Mouse (Mus musculus): ENCODE measurements at regions not wholly inside any gene's neighbourhood (a gene's known extent, or its start where the extent isn't known, plus 50 kb on each side); places are given as distances from the start of the nearest gene placed in this dataset.
A peak's percentile ranks its signal among the peaks of the same experiment; 100 is the strongest.

- no peak for DNase-seq (ENCODE audit: low read depth, low spot score)
These were observed 201.5 kb downstream of the Cog6 start for GRCm38 (mm10) chr3:52815497-52815896.

- no peak for DNase-seq (ENCODE audit: low read depth, low spot score)
These were observed 214.7 kb downstream of the Cog6 start for GRCm38 (mm10) chr3:52802324-52802723.

GRCm38 (mm10) chr3:52801446-52801845 is 215.6 kb downstream of the Cog6 start:
- no peak for DNase-seq (ENCODE audit: low read depth, low spot score)

GRCm38 (mm10) chr3:52800673-52801072 is 216.4 kb downstream of the Cog6 start:
- no peak for DNase-seq (ENCODE audit: low read depth, low spot score)

- DNase-seq (ENCODE audit: low read depth, low spot score) = peak; percentile 10
These were observed 219.2 kb downstream of the Cog6 start for GRCm38 (mm10) chr3:52797801-52798200.

- no peak for DNase-seq (ENCODE audit: low read depth, low spot score)
These were observed 219.9 kb downstream of the Cog6 start for GRCm38 (mm10) chr3:52797164-52797563.

- DNase-seq (ENCODE audit: low read depth, low spot score) = no peak
These were observed 222.8 kb downstream of the Cog6 start for GRCm38 (mm10) chr3:52794218-52794617.

- peak; percentile 34 for DNase-seq (ENCODE audit: low read depth, low spot score)
These were observed 224.2 kb downstream of the Cog6 start for GRCm38 (mm10) chr3:52792801-52793200.

GRCm38 (mm10) chr3:52792121-52792520 is 224.9 kb downstream of the Cog6 start:
- DNase-seq (ENCODE audit: low read depth, low spot score) = no peak

- DNase-seq (ENCODE audit: low read depth, low spot score) = no peak
These were observed 226.1 kb downstream of the Cog6 start for GRCm38 (mm10) chr3:52790942-52791341.

- DNase-seq (ENCODE audit: low read depth, low spot score) = no peak
These were observed 228.9 kb downstream of the Cog6 start for GRCm38 (mm10) chr3:52787964-52788760.

GRCm38 (mm10) chr3:52785595-52785994 is 231.4 kb downstream of the Cog6 start:
- no peak for DNase-seq (ENCODE audit: low read depth, low spot score)

- DNase-seq (ENCODE audit: low read depth, low spot score) = no peak
These were observed 232.6 kb downstream of the Cog6 start for GRCm38 (mm10) chr3:52784476-52784875.

GRCm38 (mm10) chr3:52782576-52782975 is 234.5 kb downstream of the Cog6 start:
- no peak for DNase-seq (ENCODE audit: low read depth, low spot score)

- DNase-seq (ENCODE audit: low read depth, low spot score) = no peak
These were observed 235.5 kb downstream of the Cog6 start for GRCm38 (mm10) chr3:52781521-52781920.

GRCm38 (mm10) chr3:52780356-52780755 is 236.7 kb downstream of the Cog6 start:
- peak; percentile 61 for DNase-seq (ENCODE audit: low read depth, low spot score)

GRCm38 (mm10) chr3:52775875-52776274 is 241.2 kb downstream of the Cog6 start:
- no peak for DNase-seq (ENCODE audit: low read depth, low spot score)

GRCm38 (mm10) chr3:52775156-52775555 is 241.9 kb downstream of the Cog6 start:
- no peak for DNase-seq (ENCODE audit: low read depth, low spot score)

- no peak for DNase-seq (ENCODE audit: low read depth, low spot score)
These were observed 242.3 kb downstream of the Cog6 start for GRCm38 (mm10) chr3:52774734-52775133.

GRCm38 (mm10) chr3:52767276-52767675 is 249.8 kb downstream of the Cog6 start:
- peak; percentile 20 for DNase-seq (ENCODE audit: low read depth, low spot score)

GRCm38 (mm10) chr3:52766841-52767240 is 250.2 kb downstream of the Cog6 start:
- DNase-seq (ENCODE audit: low read depth, low spot score) = no peak

- DNase-seq (ENCODE audit: low read depth, low spot score) = peak; percentile 31
These were observed 252.9 kb downstream of the Cog6 start for GRCm38 (mm10) chr3:52764166-52764565.

- no peak for DNase-seq (ENCODE audit: low read depth, low spot score)
These were observed 253.4 kb downstream of the Cog6 start for GRCm38 (mm10) chr3:52763660-52764059.

- no peak for DNase-seq (ENCODE audit: low read depth, low spot score)
These were observed 254.5 kb downstream of the Cog6 start for GRCm38 (mm10) chr3:52762549-52762948.

Measured in skeletal muscle tissue, adult 2 months (tissue).